Mouse (Mus musculus) heart, embryonic 16.5 days (tissue): ENCODE measurements around the gene Tns2. TPM values are rescaled to one million over a fixed set of nuclear protein-coding genes. Genes with fewer than 3 reads are reported as not detected.
"Not testable (repeated sequence)": the region's sequence is repeated elsewhere in the genome, so short reads cannot be mapped to it uniquely, and the experiment has no call there.

Experiments used
- ATAC-seq: fragments of 200-750 bp; cut with Nextera tagmentation; replicated peaks from 2 replicates; pipeline ENCODE4 v1.8.0; 2017; ENCODE audit warnings: moderate number of reproducible peaks; ENCODE audit not compliant: insufficient read depth, low FRiP score; ENCODE audit errors: extremely low read depth
- H3K27ac ChIP-seq: fragments of 300-500 bp; sonication (generic); 2 replicates; pipeline ENCODE4 v1.5.1; 2014; ENCODE audit warnings: mild to moderate bottlenecking, low read length, control low read depth, moderate library complexity
- H3K27me3 ChIP-seq: fragments of 300-500 bp; sonication (generic); 2 replicates; pipeline ENCODE4 v1.6.1; 2014; ENCODE audit warnings: low read length, mixed read lengths; ENCODE audit not compliant: control insufficient read depth, insufficient read depth
- H3K36me3 ChIP-seq: fragments of 300-500 bp; sonication (generic); 2 replicates; pipeline ENCODE4 v1.6.1; 2014; ENCODE audit not compliant: control insufficient read depth, insufficient read depth
- H3K4me1 ChIP-seq: fragments of 300-500 bp; sonication (generic); 2 replicates; pipeline ENCODE4 v1.6.1; 2014; ENCODE audit warnings: low read length, mixed read lengths; ENCODE audit not compliant: control insufficient read depth, insufficient read depth
- H3K4me2 ChIP-seq: fragments of 300-500 bp; sonication (generic); 2 replicates; pipeline ENCODE4 v1.6.1; 2014; ENCODE audit warnings: low read depth, mild to moderate bottlenecking, control low read depth, low read length
- H3K4me3 ChIP-seq: fragments of 300-500 bp; sonication (generic); 2 replicates; pipeline ENCODE4 v1.5.1; 2014; ENCODE audit warnings: mild to moderate bottlenecking, control low read depth, low read length
- H3K9ac ChIP-seq: fragments of 300-500 bp; sonication (generic); 2 replicates; pipeline ENCODE4 v1.6.1; 2014; ENCODE audit warnings: low read length, control low read depth
- H3K9me3 ChIP-seq: fragments of 300-500 bp; sonication (generic); replicated peaks from 2 replicates; pipeline ENCODE4 v1.6.1; 2016; ENCODE audit warnings: low read length; ENCODE audit not compliant: control insufficient read depth
- WGBS: fragments of 180-500 bp; shearing (Covaris S2); extraction: QIAGEN DNeasy Blood & Tissue Kit; methylation state at CpG from one replicate; pipeline ENCODE4 v1.1.7; 2014; 5-methylcytosine and 5-hydroxymethylcytosine counted together
- polyA plus RNA-seq: library from polyadenylated mRNA; unstranded; fragments of >200 nt; fragmentation: Nextera tagmentation; extraction: Ambion mirVana; gene quantifications from 2 replicates; pipeline ENCODE4 v1.2.1, GENCODE M21; 2015

The Tns2 gene
- polyA plus RNA-seq, 1 experiment from 2014 or later, result 35.1 TPM

DNA sequence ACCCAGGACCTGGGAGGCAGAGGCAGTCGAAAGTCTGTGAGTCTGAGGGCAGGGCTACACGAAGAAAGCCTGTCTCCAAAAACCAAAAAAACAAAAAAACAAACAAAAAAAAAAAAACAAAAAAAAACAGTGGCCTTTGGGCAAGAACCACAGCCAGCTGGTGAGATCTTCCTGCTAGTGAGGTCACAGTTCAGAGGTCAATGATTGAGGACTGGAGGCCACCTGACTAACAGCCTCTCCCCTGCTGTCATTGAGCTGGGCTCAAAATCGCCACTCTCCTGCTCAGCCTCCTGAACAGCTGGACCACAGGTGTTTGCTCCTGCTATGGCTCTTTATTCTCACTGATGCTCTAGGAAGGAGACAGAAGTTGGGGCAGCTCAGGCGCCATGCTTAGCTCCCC is 52.4 kb downstream of the Tns2 start:
- H3K4me2 ChIP-seq, result no peak overlapping the region
- ATAC-seq, result no peak
- WGBS, result 59% methylated on average over 4 of the region's 4 CpGs
- 0 out of 2 replicates have a peak, but pooled peaks cover 3% of the 10 kb centered on the region for H3K9me3 ChIP-seq
- no peaks in the 10 kb centered on the region for H3K27me3 ChIP-seq
- peaks cover 7% of the 10 kb centered on the region for H3K4me1 ChIP-seq
- H3K36me3 ChIP-seq, result no peaks in the 10 kb centered on the region
- H3K27ac ChIP-seq, result no peak overlapping the region
- no peak overlapping the region for H3K4me3 ChIP-seq
- no peak overlapping the region for H3K9ac ChIP-seq

DNA sequence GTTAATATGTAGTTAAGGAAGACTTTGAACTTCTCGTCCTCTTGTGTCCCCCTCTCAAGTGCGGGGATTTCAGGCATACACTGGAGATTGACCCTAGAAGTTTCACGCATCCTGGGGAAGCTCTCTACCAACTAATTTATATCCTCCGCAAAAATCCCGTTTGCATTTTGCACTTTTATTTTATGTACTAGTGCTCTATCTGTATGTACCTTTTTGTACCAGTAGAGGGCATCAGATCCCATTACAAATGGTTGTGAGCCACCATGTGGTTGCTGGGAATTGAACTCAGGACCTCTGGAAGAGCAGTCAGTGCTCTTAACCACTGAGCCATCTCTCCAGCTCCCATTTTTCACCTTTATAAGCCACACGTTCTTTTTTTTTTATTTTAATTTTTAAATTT is 54.8 kb downstream of the Tns2 start:
- H3K4me2 ChIP-seq, H3K4me1 ChIP-seq, H3K27ac ChIP-seq, H3K4me3 ChIP-seq, H3K36me3 ChIP-seq, H3K9me3 ChIP-seq, ATAC-seq, H3K27me3 ChIP-seq, H3K9ac ChIP-seq: not testable (repeated sequence)
- WGBS, result 91% methylated on average over 6 of the region's 6 CpGs

DNA sequence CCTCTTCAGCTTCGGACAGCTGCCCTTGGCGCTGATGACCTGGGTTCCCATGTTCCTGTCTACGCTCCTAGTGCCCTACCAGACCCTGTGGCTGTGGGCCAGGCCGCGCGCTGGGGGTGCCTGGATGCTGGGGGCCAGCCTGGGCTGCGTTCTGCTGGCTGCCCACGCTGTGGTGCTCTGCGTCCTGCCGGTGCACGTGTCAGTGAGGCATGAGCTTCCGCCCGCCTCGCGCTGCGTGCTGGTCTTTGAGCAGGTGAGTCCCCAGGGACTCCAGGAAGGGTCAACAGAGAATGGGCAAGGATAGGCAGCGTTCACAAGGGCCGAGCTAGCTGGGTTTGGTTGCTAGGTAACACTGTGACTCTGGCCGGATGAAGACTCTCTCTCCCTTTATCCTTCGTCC is 56.6 kb downstream of the Tns2 start:
- Histone ChIP-seq H3K27me3 (no peaks in the 10 kb centered on the region), H3K9me3 (0 out of 2 replicates have a peak, but pooled peaks cover 3% of the 10 kb centered on the region), H3K4me1 (no peaks in the 10 kb centered on the region), H3K36me3 (no peaks in the 10 kb centered on the region), H3K4me2 (no peak overlapping the region), H3K27ac (no peak overlapping the region), H3K9ac (no peak overlapping the region), H3K4me3 (no peak overlapping the region)
- WGBS, result 47% methylated on average over 20 of the region's 20 CpGs
- ATAC-seq, result no peak

DNA sequence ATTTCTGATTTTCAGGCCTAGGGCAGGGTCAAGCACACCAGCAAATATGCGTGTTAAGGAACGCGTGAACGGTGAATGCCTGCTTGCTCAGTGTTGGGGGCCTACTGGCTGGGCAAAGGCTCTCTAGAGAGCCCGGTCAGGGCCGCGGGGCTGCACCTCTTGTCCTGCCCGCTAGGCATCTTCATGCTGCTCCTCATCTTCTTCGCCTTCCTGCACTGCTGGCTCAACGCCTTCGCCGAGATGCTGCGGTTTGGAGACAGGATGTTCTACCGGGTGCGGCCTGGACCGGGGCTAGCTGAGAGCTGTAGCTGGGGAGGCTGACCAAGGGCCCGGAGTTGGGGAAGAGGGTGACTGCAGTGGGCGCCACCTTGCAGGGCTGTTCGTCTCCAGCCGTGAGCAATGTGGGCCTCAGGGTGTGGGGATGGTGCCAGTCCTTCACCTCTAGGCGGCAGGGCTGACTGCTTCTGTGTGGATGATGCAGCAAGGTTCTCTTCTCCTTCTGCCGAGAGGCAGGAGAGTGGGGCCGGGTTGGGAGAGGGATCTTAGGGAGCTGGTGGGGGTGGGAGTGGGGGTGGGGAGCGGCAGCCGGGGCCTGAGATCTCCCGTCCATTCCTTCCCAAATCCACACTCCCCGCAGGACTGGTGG is 60.3 kb downstream of the Tns2 start:
- Histone ChIP-seq H3K9me3 (no peaks in the 10 kb centered on the region), H3K9ac (no peak overlapping the region), H3K4me1 (no peaks in the 10 kb centered on the region), H3K27ac (no peak overlapping the region), H3K27me3 (no peaks in the 10 kb centered on the region), H3K4me2 (no peak overlapping the region), H3K36me3 (no peaks in the 10 kb centered on the region), H3K4me3 (no peak overlapping the region)
- WGBS, result 52% methylated on average over 26 of the region's 27 CpGs
- ATAC-seq, result no peak

DNA sequence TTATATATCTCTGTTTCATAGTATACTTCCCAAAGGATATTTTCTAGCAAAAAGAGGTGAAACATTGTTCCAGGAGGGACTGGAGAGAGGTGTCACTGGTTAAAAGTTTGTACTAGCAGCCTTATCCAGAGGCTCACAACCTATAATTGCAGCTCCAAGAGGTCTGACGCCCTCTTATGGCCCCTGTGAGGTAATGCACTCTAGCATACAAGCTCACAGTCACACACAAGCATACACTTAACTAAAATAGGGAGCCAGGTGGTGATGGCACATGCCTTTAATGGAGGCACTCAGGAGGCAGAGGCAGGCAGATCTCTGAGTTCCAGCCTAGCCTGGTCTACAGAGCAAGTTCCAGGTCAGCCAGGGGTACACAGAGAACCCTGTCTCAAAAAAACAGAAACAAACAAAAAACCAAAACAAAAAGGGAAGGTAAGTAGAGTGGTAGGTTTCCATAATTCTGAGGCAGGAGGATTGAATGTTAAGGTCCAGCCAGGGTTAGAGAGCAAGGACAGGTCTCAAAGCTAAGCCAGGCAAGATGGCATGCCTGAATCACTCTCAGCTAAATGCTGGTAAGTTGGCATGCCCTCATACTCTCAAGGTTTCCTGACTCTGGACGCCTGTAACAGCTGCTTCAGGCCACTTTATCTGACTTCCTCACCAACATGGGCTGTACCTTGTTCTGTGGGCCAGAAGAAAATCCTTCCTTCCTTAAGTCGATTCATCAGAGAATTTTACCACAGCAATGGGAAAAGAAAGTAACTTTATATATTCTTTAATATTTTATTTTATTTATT is 63.9 kb downstream of the Tns2 start:
- H3K4me1 ChIP-seq, result peaks cover 12% of the 10 kb centered on the region
- no peak overlapping the region for H3K27ac ChIP-seq
- no peak for ATAC-seq
- H3K27me3 ChIP-seq, result no peaks in the 10 kb centered on the region
- H3K36me3 ChIP-seq, result no peaks in the 10 kb centered on the region
- no peaks in the 10 kb centered on the region for H3K9me3 ChIP-seq
- no peak overlapping the region for H3K9ac ChIP-seq
- WGBS, result 54% methylated on average over 3 of the region's 3 CpGs
- no peak overlapping the region for H3K4me3 ChIP-seq
- H3K4me2 ChIP-seq, result no peak overlapping the region

DNA sequence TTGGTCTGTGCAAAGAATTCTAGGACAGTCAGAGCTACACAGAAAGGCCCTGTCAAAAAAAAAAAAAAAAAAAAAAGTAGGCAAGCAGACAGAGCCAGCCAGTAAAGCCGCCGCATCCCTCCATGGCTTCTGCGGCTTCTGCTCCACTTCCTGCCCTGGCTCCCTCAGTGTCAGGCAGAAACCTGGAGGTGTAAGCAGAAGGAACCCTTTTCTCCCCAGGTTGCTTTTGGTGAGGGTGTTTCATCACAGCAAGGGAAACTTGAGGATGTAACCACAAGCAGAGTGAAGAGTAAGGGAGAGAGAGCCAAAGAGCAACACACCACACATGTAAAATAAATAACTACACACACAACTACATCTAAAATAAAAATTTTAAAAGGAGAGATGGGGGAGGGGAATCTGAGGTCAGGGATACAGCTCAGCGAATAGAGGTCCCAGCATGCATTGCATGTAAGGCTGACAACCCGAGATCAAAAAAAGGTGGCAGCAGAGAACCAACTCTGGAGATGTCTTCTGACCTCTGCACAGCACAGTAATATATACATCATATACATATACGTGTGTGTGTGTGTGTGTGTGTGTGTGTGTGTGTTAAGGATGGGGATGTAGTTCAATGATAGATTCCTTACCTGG is 65.4 kb downstream of the Tns2 start:
- no peaks in the 10 kb centered on the region for H3K27me3 ChIP-seq
- no peak overlapping the region for H3K4me3 ChIP-seq
- no peak overlapping the region for H3K4me2 ChIP-seq
- no peak overlapping the region for H3K27ac ChIP-seq
- no peak overlapping the region for H3K9ac ChIP-seq
- no peaks in the 10 kb centered on the region for H3K36me3 ChIP-seq
- WGBS, result 45% methylated on average over 6 of the region's 6 CpGs
- ATAC-seq, result no peak
- H3K9me3 ChIP-seq, result no peaks in the 10 kb centered on the region
- H3K4me1 ChIP-seq, result peaks cover 12% of the 10 kb centered on the region

Other genes starting within 250 kb of the Tns2 start
- 0.11 and 0.25 TPM in 2 replicates for gene Krt1, start 249.6 kb upstream of the Tns2 start, polyA plus RNA-seq
- 0.07 TPM in 2 replicates for gene Krt77, start 230.7 kb upstream of the Tns2 start, polyA plus RNA-seq
- gene Krt76, start 207.5 kb upstream of the Tns2 start, polyA plus RNA-seq, result not detected in 2 replicates
- gene Krt4, start 175.7 kb upstream of the Tns2 start, polyA plus RNA-seq, result 1.4 and 6.0 TPM in 2 replicates
- gene Krt79, start 160.1 kb upstream of the Tns2 start, polyA plus RNA-seq, result 0.53 and 0.75 TPM in 2 replicates
- gene Krt78, start 146.1 kb upstream of the Tns2 start, polyA plus RNA-seq, result 0.14 TPM in 1 of 2 replicates, not detected in the other
- 132 and 209 TPM in 2 replicates for gene Krt8, start 95.9 kb upstream of the Tns2 start, polyA plus RNA-seq
- 127 and 215 TPM in 2 replicates for gene Krt18, start 72.2 kb upstream of the Tns2 start, polyA plus RNA-seq
- 71.5 and 75.0 TPM in 2 replicates for gene Eif4b, start 26.6 kb upstream of the Tns2 start, polyA plus RNA-seq
- 19.8 and 21.8 TPM in 2 replicates for gene Spryd3, start 35.8 kb downstream of the Tns2 start, polyA plus RNA-seq
- gene Igfbp6, start 43.9 kb downstream of the Tns2 start, polyA plus RNA-seq, result 11.9 and 15.0 TPM in 2 replicates
- 0.24 and 0.42 TPM in 2 replicates for gene Soat2, start 50.1 kb downstream of the Tns2 start, polyA plus RNA-seq
- 30.2 and 33.2 TPM in 2 replicates for gene Zfp740, start 102.8 kb downstream of the Tns2 start, polyA plus RNA-seq
- gene Csad, start 104.3 kb downstream of the Tns2 start, polyA plus RNA-seq, result 38.3 and 43.7 TPM in 2 replicates
- gene Itgb7, start 131.5 kb downstream of the Tns2 start, polyA plus RNA-seq, result 3.9 and 6.9 TPM in 2 replicates
- 8.9 and 11.8 TPM in 2 replicates for gene Rarg, start 157.1 kb downstream of the Tns2 start, polyA plus RNA-seq
- gene Gm9918, start 170.2 kb downstream of the Tns2 start, polyA plus RNA-seq, result 0.11 and 0.12 TPM in 2 replicates
- 43.8 and 49.4 TPM in 2 replicates for gene Mfsd5, start 179.0 kb downstream of the Tns2 start, polyA plus RNA-seq
- 18.2 and 21.1 TPM in 2 replicates for gene Espl1, start 195.9 kb downstream of the Tns2 start, polyA plus RNA-seq
- gene Pfdn5, start 225.7 kb downstream of the Tns2 start, polyA plus RNA-seq, result 274 and 277 TPM in 2 replicates
- 56.6 and 67.9 TPM in 2 replicates for gene Myg1, start 231.3 kb downstream of the Tns2 start, polyA plus RNA-seq